Mouse (Mus musculus): ENCODE measurements around the gene Nrxn1. TPM values are rescaled to one million over a fixed set of nuclear protein-coding genes. Genes with fewer than 3 reads are reported as not detected.

The Nrxn1 gene
- total RNA-seq, 1 experiment: 2.9 TPM

DNA sequence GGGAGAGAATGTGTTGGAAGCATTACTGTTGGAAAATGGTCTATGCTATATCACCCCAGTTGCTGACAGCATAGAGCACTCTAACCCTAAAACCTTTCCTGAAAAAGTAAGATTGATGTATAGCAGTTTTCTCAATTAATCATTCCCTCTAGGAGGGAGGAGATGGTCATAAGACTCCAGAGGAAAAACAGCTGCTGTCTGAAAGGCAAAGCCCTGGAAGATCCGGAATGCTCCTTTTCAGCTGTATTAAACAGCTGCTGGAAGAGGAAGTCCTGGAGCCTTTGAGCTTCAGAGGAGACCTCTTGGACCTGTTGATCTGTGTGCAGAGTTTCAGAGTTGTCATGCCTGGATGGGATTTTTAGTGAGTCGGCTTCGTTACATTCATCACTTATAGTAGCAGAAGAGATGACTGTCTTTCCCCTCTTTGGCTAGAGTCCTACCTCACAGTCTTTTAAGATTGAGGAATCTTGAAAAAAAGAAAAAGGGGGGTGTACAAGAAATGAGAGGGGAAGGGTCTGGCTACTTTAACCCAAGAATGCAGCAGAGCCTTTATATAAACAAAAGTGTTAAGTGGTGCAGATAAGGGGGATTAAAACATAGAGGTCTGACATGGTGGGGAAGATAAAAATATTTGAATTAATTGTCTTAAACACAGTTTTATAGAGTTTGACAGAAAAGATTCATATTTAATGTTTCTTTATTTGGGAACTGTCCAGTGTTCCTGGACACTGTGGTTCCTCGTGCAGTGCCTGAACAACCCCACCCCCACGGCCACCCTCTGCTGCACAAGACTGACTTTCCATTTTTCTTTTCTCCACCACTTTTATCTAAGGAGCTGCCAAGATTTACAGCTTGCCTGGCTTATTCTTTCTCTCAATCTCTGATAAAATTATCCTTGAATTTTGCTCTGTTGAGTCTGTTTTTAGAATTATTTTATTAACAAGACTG is 710.1 kb downstream of the Nrxn1 start:
- in situ Hi-C loops (cut with MboI; ENCODE audit: low sequenced_read_pairs in 2 of 2, unreplicated experiment in 2 of 2): no loop called here
- H3K4me3 ChIP-seq (ENCODE audit: insufficient read depth in 1 of 2, low read depth in 1 of 2, low read length in 2 of 2, poor library complexity in 1 of 2, severe bottlenecking in 1 of 2): no peak overlapping the region
- H3K9ac ChIP-seq (ENCODE audit: insufficient read depth, low read depth, low read length, poor library complexity, severe bottlenecking): no peak overlapping the region
- no peak overlapping the region for H3K27ac ChIP-seq (ENCODE audit: insufficient read depth, low read depth, low read length, poor library complexity, severe bottlenecking)
- TF ChIP-seq ZNF384 (IDR thresholded peaks at IDR 0.05; ENCODE audit: low read depth, low read length) (no peak), HCFC1 (IDR thresholded peaks at IDR 0.05; ENCODE audit: borderline replicate concordance, insufficient read depth, low read length) (no peak), ZC3H11A (IDR thresholded peaks at IDR 0.05; ENCODE audit: borderline replicate concordance, low read depth, low read length) (no peak), MAFK (IDR thresholded peaks at IDR 0.05; ENCODE audit: insufficient read depth, low read depth, low read length) (no peak), CHD2 (IDR thresholded peaks at IDR 0.05; ENCODE audit: low read depth, low read length) (no peak)
- H3K36me3 ChIP-seq (ENCODE audit: control insufficient read depth, insufficient read depth, low read length, poor library complexity, severe bottlenecking): no peaks in the 10 kb centered on the region
- H3K4me1 ChIP-seq (ENCODE audit: control insufficient read depth in 2 of 2, insufficient read depth in 2 of 2, low read length in 2 of 2, poor library complexity in 1 of 2): no peaks in the 10 kb centered on the region
- no peaks in the 10 kb centered on the region for H3K9me3 ChIP-seq (ENCODE audit: control insufficient read depth, insufficient read depth, low read depth, low read length)
- no peak for DNase-seq (ENCODE audit: low read depth, low spot score)

DNA sequence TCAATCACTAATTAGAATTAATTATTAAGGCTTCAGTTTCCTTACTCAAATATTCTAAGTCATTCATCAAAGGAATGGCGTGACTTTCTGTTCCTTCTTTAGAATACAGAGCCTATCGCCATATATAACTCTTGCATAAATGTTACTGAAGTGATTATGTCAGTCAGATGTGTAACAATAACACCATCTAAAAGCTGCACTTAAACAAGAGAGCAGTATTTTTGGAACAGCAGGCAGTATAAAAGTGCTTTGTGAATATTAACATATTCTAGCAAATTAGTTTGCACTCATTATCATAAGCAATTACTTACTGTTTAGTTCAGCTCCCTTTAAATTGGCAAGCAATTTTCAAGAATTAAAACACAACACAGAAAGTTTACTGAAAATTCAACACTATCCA is 716.3 kb downstream of the Nrxn1 start:
- no peaks in the 10 kb centered on the region for H3K36me3 ChIP-seq (ENCODE audit: control insufficient read depth, insufficient read depth, low read length, poor library complexity, severe bottlenecking)
- H3K4me3 ChIP-seq (ENCODE audit: insufficient read depth in 1 of 2, low read depth in 1 of 2, low read length in 2 of 2, poor library complexity in 1 of 2, severe bottlenecking in 1 of 2): no peak overlapping the region
- H3K9ac ChIP-seq (ENCODE audit: insufficient read depth, low read depth, low read length, poor library complexity, severe bottlenecking): no peak overlapping the region
- DNase-seq (ENCODE audit: low read depth, low spot score): no peak
- peaks cover 0 to 2% of the 10 kb centered on the region in 2 experiments; a peak in 1 of 4 replicates for H3K4me1 ChIP-seq (ENCODE audit: control insufficient read depth in 2 of 2, insufficient read depth in 2 of 2, low read length in 2 of 2, poor library complexity in 1 of 2)
- no peaks in the 10 kb centered on the region for H3K9me3 ChIP-seq (ENCODE audit: control insufficient read depth, insufficient read depth, low read depth, low read length)
- no peak for TF ChIP-seq CHD2 (IDR thresholded peaks at IDR 0.05; ENCODE audit: low read depth, low read length)
- no peak for TF ChIP-seq ZNF384 (IDR thresholded peaks at IDR 0.05; ENCODE audit: low read depth, low read length)
- TF ChIP-seq MAFK (IDR thresholded peaks at IDR 0.05; ENCODE audit: insufficient read depth, low read depth, low read length): no peak
- no peak for TF ChIP-seq ZC3H11A (IDR thresholded peaks at IDR 0.05; ENCODE audit: borderline replicate concordance, low read depth, low read length)
- TF ChIP-seq HCFC1 (IDR thresholded peaks at IDR 0.05; ENCODE audit: borderline replicate concordance, insufficient read depth, low read length): no peak
- H3K27ac ChIP-seq (ENCODE audit: insufficient read depth, low read depth, low read length, poor library complexity, severe bottlenecking): no peak overlapping the region
- in situ Hi-C loops (cut with MboI; ENCODE audit: low sequenced_read_pairs in 2 of 2, unreplicated experiment in 2 of 2): no loop called here

- H3K4me1 ChIP-seq (ENCODE audit: control insufficient read depth in 2 of 2, insufficient read depth in 2 of 2, low read length in 2 of 2, poor library complexity in 1 of 2): no peaks in the 10 kb centered on the region
- TF ChIP-seq ZNF384 (IDR thresholded peaks at IDR 0.05; ENCODE audit: low read depth, low read length) (no peak), ZC3H11A (IDR thresholded peaks at IDR 0.05; ENCODE audit: borderline replicate concordance, low read depth, low read length) (no peak)
- in situ Hi-C loops (cut with MboI; ENCODE audit: low sequenced_read_pairs in 2 of 2, unreplicated experiment in 2 of 2): no loop called here
- no peaks in the 10 kb centered on the region for H3K36me3 ChIP-seq (ENCODE audit: control insufficient read depth, insufficient read depth, low read length, poor library complexity, severe bottlenecking)
- H3K9me3 ChIP-seq (ENCODE audit: control insufficient read depth, insufficient read depth, low read depth, low read length): no peaks in the 10 kb centered on the region
- H3K9ac ChIP-seq (ENCODE audit: insufficient read depth, low read depth, low read length, poor library complexity, severe bottlenecking): no peak overlapping the region
- DNase-seq (ENCODE audit: low read depth, low spot score): no peak
- H3K27ac ChIP-seq (ENCODE audit: insufficient read depth, low read depth, low read length, poor library complexity, severe bottlenecking): no peak overlapping the region
- no peak overlapping the region for H3K4me3 ChIP-seq (ENCODE audit: insufficient read depth in 1 of 2, low read depth in 1 of 2, low read length in 2 of 2, poor library complexity in 1 of 2, severe bottlenecking in 1 of 2)
Observed at GRCm38 (mm10) chr17:90362169-90362568, 730.7 kb downstream of the Nrxn1 start.

DNA sequence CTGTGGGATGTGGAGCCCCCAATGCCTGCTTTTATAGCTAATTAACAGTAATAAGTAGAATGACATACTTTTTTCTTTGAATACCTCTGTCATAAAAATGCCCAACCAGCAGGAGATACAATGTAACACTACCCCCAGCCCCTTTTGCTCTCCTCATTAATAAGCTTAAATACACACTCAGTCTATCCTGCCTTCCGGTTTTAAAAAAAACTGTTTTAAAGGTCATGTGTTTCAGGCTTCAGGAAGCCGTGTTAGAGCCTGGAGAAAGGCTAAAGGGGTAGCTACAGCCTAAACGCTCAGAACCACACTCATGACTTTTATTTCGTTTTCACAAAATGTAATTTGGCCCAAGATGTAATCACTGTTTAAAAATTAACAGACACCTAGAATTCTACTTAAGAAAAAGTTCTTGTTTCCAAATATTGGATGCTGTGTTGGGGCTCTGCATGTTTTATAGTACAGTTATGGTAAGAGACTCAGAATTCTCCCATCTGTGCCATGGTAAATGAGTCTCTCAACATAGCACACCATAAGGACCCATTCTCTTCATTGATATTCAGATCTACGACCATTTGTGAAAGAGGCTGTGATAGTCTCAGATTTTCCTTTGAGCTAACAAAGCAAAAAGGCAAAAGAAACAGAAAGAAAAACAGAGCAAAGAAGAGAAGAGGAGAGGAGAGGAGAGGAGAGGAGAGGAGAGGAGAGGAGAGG is 743.3 kb downstream of the Nrxn1 start:
- Histone ChIP-seq H3K4me3 (ENCODE audit: insufficient read depth in 1 of 2, low read depth in 1 of 2, low read length in 2 of 2, poor library complexity in 1 of 2, severe bottlenecking in 1 of 2) (no peak overlapping the region), H3K27ac (ENCODE audit: insufficient read depth, low read depth, low read length, poor library complexity, severe bottlenecking) (no peak overlapping the region), H3K4me1 (ENCODE audit: control insufficient read depth in 2 of 2, insufficient read depth in 2 of 2, low read length in 2 of 2, poor library complexity in 1 of 2) (no peaks in the 10 kb centered on the region), H3K9me3 (ENCODE audit: control insufficient read depth, insufficient read depth, low read depth, low read length) (no peaks in the 10 kb centered on the region), H3K36me3 (ENCODE audit: control insufficient read depth, insufficient read depth, low read length, poor library complexity, severe bottlenecking) (no peaks in the 10 kb centered on the region), H3K9ac (ENCODE audit: insufficient read depth, low read depth, low read length, poor library complexity, severe bottlenecking) (no peak overlapping the region)
- no peak for DNase-seq (ENCODE audit: low read depth, low spot score)
- in situ Hi-C loops (cut with MboI; ENCODE audit: low sequenced_read_pairs in 2 of 2, unreplicated experiment in 2 of 2): no loop called here
- TF ChIP-seq ZC3H11A (IDR thresholded peaks at IDR 0.05; ENCODE audit: borderline replicate concordance, low read depth, low read length) (no peak), ZNF384 (IDR thresholded peaks at IDR 0.05; ENCODE audit: low read depth, low read length) (no peak), MAFK (IDR thresholded peaks at IDR 0.05; ENCODE audit: insufficient read depth, low read depth, low read length) (no peak), CHD2 (IDR thresholded peaks at IDR 0.05; ENCODE audit: low read depth, low read length) (no peak), HCFC1 (IDR thresholded peaks at IDR 0.05; ENCODE audit: borderline replicate concordance, insufficient read depth, low read length) (no peak)

Measured in ES-E14 (cell line).